In genomic region chrX:85272296-85272695, GRCm38 (mm10) we compare ENCODE assay signal across 19 mouse cellular contexts. TPM values are rescaled to one million over a fixed set of nuclear protein-coding genes. Genes with fewer than 3 reads are reported as not detected.
DNase-seq lines count a peak whose midpoint lies in the region; ATAC-seq and TF ChIP-seq lines count a peak whose summit lies in the region.
"Had no signal": no experiment of that assay in that cellular context is flagged by ENCODE, and none has a peak within 500 bp of the region (broad histone marks: within the 10 kb centered on the region; RNA-seq: fewer than 3 reads in every experiment).

No protein-coding gene starts in this region.

- no peaks in the 10 kb centered on the region for H3K79me2 ChIP-seq in heart, adult 2 months (replicated peaks; ENCODE audit: control insufficient read depth, insufficient read depth, low read length)

- no peaks in the 10 kb centered on the region for H3K36me3 ChIP-seq in heart, adult 2 months (ENCODE audit: control insufficient read depth, insufficient read depth, low read length)
- no peaks in the 10 kb centered on the region for H3K36me3 ChIP-seq in kidney, embryonic 16.5 days (ENCODE audit: insufficient read depth, low read length)
- no peaks in the 10 kb centered on the region for H3K36me3 ChIP-seq in thymus, adult 2 months (ENCODE audit: control insufficient read depth, insufficient read depth, low read length)
- no peaks in the 10 kb centered on the region for H3K36me3 ChIP-seq in forebrain, embryonic 10.5 days (replicated peaks)
- H3K36me3 ChIP-seq: embryonic facial prominence, embryonic 12.5 days had no signal

- H3K27ac ChIP-seq in heart, adult 2 months, result peak overlapping the region; percentile 26
- H3K27ac ChIP-seq in kidney, embryonic 16.5 days (ENCODE audit: low read length), result peak overlapping the region; percentile 24; the same call in 1 of the 2 replicates
- no peak overlapping the region for H3K27ac ChIP-seq in thymus, adult 2 months (ENCODE audit: control insufficient read depth, insufficient read depth, low read length)
- H3K27ac ChIP-seq in forebrain, embryonic 10.5 days, result no peak overlapping the region
- H3K27ac ChIP-seq: embryonic facial prominence, embryonic 12.5 days; hindbrain, embryonic 14.5 days had no signal

- no peaks in the 10 kb centered on the region for H3K9me3 ChIP-seq in kidney, embryonic 16.5 days (ENCODE audit: low read length)
- no peaks in the 10 kb centered on the region for H3K9me3 ChIP-seq in forebrain, embryonic 10.5 days
- H3K9me3 ChIP-seq: embryonic facial prominence, embryonic 12.5 days had no signal

- no peaks in the 10 kb centered on the region for H3K4me1 ChIP-seq in heart, adult 2 months (ENCODE audit: control insufficient read depth, insufficient read depth, low read length)
- no peaks in the 10 kb centered on the region for H3K4me1 ChIP-seq in kidney, embryonic 16.5 days (ENCODE audit: insufficient read depth, low read length)
- peaks cover 3% of the 10 kb centered on the region; the same call in 1 of the 2 replicates for H3K4me1 ChIP-seq in thymus, adult 2 months (replicated peaks; ENCODE audit: control insufficient read depth, insufficient read depth, low read length)
- H3K4me1 ChIP-seq in forebrain, embryonic 10.5 days, result no peaks in the 10 kb centered on the region
- H3K4me1 ChIP-seq: embryonic facial prominence, embryonic 12.5 days had no signal

- H3K27me3 ChIP-seq in heart, adult 2 months (ENCODE audit: control insufficient read depth, insufficient read depth, low read length), result no peaks in the 10 kb centered on the region
- H3K27me3 ChIP-seq in kidney, embryonic 16.5 days (ENCODE audit: insufficient read depth, low read length), result no peaks in the 10 kb centered on the region
- H3K27me3 ChIP-seq in thymus, adult 2 months (ENCODE audit: control insufficient read depth, insufficient read depth, low read length), result no peaks in the 10 kb centered on the region
- no peaks in the 10 kb centered on the region for H3K27me3 ChIP-seq in forebrain, embryonic 10.5 days (ENCODE audit: poor library complexity, severe bottlenecking)
- H3K27me3 ChIP-seq: embryonic facial prominence, embryonic 12.5 days had no signal

- H3K4me2 ChIP-seq in kidney, embryonic 16.5 days (replicated peaks; ENCODE audit: low read depth, low read length), result 0 out of 2 replicates have a peak overlapping the region, but pooled peaks have one; percentile 10
- H3K4me2 ChIP-seq: embryonic facial prominence, embryonic 12.5 days; hindbrain, embryonic 14.5 days; midbrain, embryonic 11.5 days had no signal

- 29% methylated on average over 6 of the region's 6 CpGs for WGBS in heart, adult 2 months
- 43% methylated on average over 6 of the region's 6 CpGs for WGBS in kidney, embryonic 16.5 days
- 36% methylated on average over 6 of the region's 6 CpGs for WGBS in thymus, adult 2 months
- 65% methylated on average over 6 of the region's 6 CpGs for WGBS in forebrain, embryonic 10.5 days

- no peak for TF ChIP-seq POLR2A in heart, adult 2 months (IDR thresholded peaks at IDR 0.05; ENCODE audit: insufficient read depth, low read depth, low read length)
- no peak for TF ChIP-seq POLR2A in thymus, adult 2 months (IDR thresholded peaks at IDR 0.05; ENCODE audit: control insufficient read depth, extremely low read depth, insufficient read depth, low read length, poor library complexity)

- TF ChIP-seq EP300 in heart, adult 2 months (IDR thresholded peaks at IDR 0.05; ENCODE audit: insufficient read depth, low read depth, low read length), result no peak

- no peak overlapping the region for H3K4me3 ChIP-seq in heart, adult 2 months
- H3K4me3 ChIP-seq in kidney, embryonic 16.5 days (ENCODE audit: low read length), result no peak overlapping the region
- H3K4me3 ChIP-seq in thymus, adult 2 months (ENCODE audit: control insufficient read depth, insufficient read depth, low read length), result no peak overlapping the region
- no peak overlapping the region for H3K4me3 ChIP-seq in forebrain, embryonic 10.5 days
- H3K4me3 ChIP-seq: embryonic facial prominence, embryonic 12.5 days had no signal

- intact Hi-C loops in heart, adult 2 months (cut with DNase I), result no loop called here
- intact Hi-C loops in heart, postnatal 10 days (cut with DNase I), result no loop called here

- DNase-seq in heart, adult 2 months, result no peak
- DNase-seq in heart, postnatal 10 days, result no peak
- DNase-seq in kidney, postnatal 14 days, result no peak
- peak; percentile 24 for DNase-seq in thymus, postnatal 14 days
- DNase-seq in thymus, adult 2 months, result no peak
- DNase-seq in forebrain, embryonic 10.5 days (ENCODE audit: extremely low spot score, low spot score), result no peak
- DNase-seq: adrenal gland, adult 2 months; B cell, adult 2 months; cerebellum, postnatal 10 days; lung, adult 18-20 months; right cerebral cortex, postnatal 25 days had no signal

- TF ChIP-seq CTCF in heart, adult 2 months (IDR thresholded peaks at IDR 0.05), result no peak
- TF ChIP-seq CTCF in thymus, adult 2 months (IDR thresholded peaks at IDR 0.05; ENCODE audit: borderline replicate concordance, control insufficient read depth, extremely low read depth, insufficient read depth, low read length, poor library complexity), result no peak

- no peak overlapping the region for H3K9ac ChIP-seq in heart, adult 2 months (ENCODE audit: low read depth, low read length)
- H3K9ac ChIP-seq in kidney, embryonic 16.5 days (replicated peaks; ENCODE audit: low read length), result no peak overlapping the region
- H3K9ac ChIP-seq: embryonic facial prominence, embryonic 12.5 days; hindbrain, embryonic 14.5 days had no signal

- no peak for ATAC-seq in kidney, embryonic 16.5 days (ENCODE audit: low FRiP score, low TSS enrichment)

RNA-seq across cellular contexts. Expression of gene Fthl17a, which starts 22.8 kb away (rescaled TPM):
- not detected for total RNA-seq in heart, adult 2 months (2021)
- polyA plus RNA-seq in heart, adult 2 months (2012; rRNA removed), result not detected in 2 replicates
- not detected for total RNA-seq in heart, postnatal 10 days (2021)
- polyA plus RNA-seq in kidney, embryonic 16.5 days (2015; fragmentation: Nextera tagmentation; extraction: Ambion mirVana), result not detected in 2 replicates
- not detected in 2 replicates for polyA plus RNA-seq in thymus, adult 2 months (2012; rRNA removed)
- polyA plus RNA-seq in forebrain, embryonic 10.5 days (2016; fragmentation: Nextera tagmentation; extraction: Ambion mirVana), result not detected in 2 replicates
- total RNA-seq: adrenal gland, adult 2 months; gastrocnemius, postnatal 4 days had no signal
- polyA plus RNA-seq: adrenal gland, adult 2 months; embryonic facial prominence, embryonic 12.5 days; forebrain, embryonic 11.5 days; hindbrain, embryonic 14.5 days; large intestine, adult 2 months; limb, embryonic 11.5 days; midbrain, embryonic 11.5 days had no signal

Comparison
In these comparisons a context has a peak if more than half of its experiments do, and no peak if none do; other contexts are left out.
1. H3K27ac ChIP-seq: peak in heart, adult 2 months (single experiment) and kidney, embryonic 16.5 days (single experiment); none in thymus, adult 2 months (single experiment) and forebrain, embryonic 10.5 days (single experiment).